Mouse (Mus musculus) heart, embryonic 15.5 days (tissue): ENCODE data around the gene Btbd6. TPM values are rescaled to one million over a fixed set of nuclear protein-coding genes. Genes with fewer than 3 reads are reported as not detected.

Experiments
- ATAC-seq: fragments of 200-750 bp; cut with Nextera tagmentation; replicated peaks from 2 replicates; pipeline ENCODE4 v1.8.0; 2017; ENCODE audit warnings: low read depth, moderate TSS enrichment; ENCODE audit not compliant: insufficient number of reproducible peaks, insufficient read depth, low FRiP score
- H3K27ac ChIP-seq: fragments of 300-500 bp; sonication (generic); 2 replicates; pipeline ENCODE4 v1.5.1; 2015; ENCODE audit warnings: mild to moderate bottlenecking, inconsistent platforms
- H3K27me3 ChIP-seq: fragments of 300-500 bp; sonication (generic); 2 replicates; pipeline ENCODE4 v1.6.1; 2015; ENCODE audit warnings: inconsistent platforms
- H3K36me3 ChIP-seq: fragments of 300-500 bp; sonication (generic); 2 replicates; pipeline ENCODE4 v1.6.1; 2015; ENCODE audit warnings: mild to moderate bottlenecking, inconsistent platforms
- H3K4me1 ChIP-seq: fragments of 300-500 bp; sonication (generic); replicated peaks from 2 replicates; pipeline ENCODE4 v1.6.1; 2015; ENCODE audit warnings: inconsistent platforms
- H3K4me2 ChIP-seq: fragments of 300-500 bp; sonication (generic); 2 replicates; pipeline ENCODE4 v1.6.1; 2015; ENCODE audit warnings: inconsistent platforms, mild to moderate bottlenecking, moderate library complexity
- H3K4me3 ChIP-seq: fragments of 300-500 bp; sonication (generic); 2 replicates; pipeline ENCODE4 v1.5.1; 2015; ENCODE audit warnings: mild to moderate bottlenecking, inconsistent platforms
- H3K9ac ChIP-seq: fragments of 300-500 bp; sonication (generic); 2 replicates; pipeline ENCODE4 v1.6.1; 2015; ENCODE audit warnings: mild to moderate bottlenecking, inconsistent platforms
- H3K9me3 ChIP-seq: fragments of 300-500 bp; sonication (generic); replicated peaks from 2 replicates; pipeline ENCODE4 v1.6.1; 2016; ENCODE audit warnings: inconsistent platforms
- WGBS: fragments of 180-500 bp; shearing (Covaris S2); methylation state at CpG from one replicate; pipeline ENCODE4 v1.1.7; 2015; ENCODE audit warnings: mixed read lengths; 5-methylcytosine and 5-hydroxymethylcytosine counted together
- polyA plus RNA-seq: library from polyadenylated mRNA; unstranded; fragments of >200 nt; fragmentation: Nextera tagmentation; extraction: Ambion mirVana; gene quantifications from 2 replicates; pipeline ENCODE4 v1.2.1, GENCODE M21; 2015

Gene Btbd6
- polyA plus RNA-seq, 1 experiment from 2014 or later = 19.4 TPM

- no peak overlapping the region for H3K4me2 ChIP-seq
- H3K27me3 ChIP-seq = no peaks in the 10 kb centered on the region
- H3K9ac ChIP-seq = no peak overlapping the region
- no peaks in the 10 kb centered on the region for H3K9me3 ChIP-seq
- no peaks in the 10 kb centered on the region for H3K36me3 ChIP-seq
- H3K4me3 ChIP-seq = no peak overlapping the region
- no peak for ATAC-seq
- no peak overlapping the region for H3K27ac ChIP-seq
- WGBS = 88% methylated on average over 2 of the region's 2 CpGs
- peaks cover 36% of the 10 kb centered on the region for H3K4me1 ChIP-seq
These were observed 51.2 kb downstream of the Btbd6 start for GRCm38 (mm10) chr12:113027495-113027894.

GRCm38 (mm10) chr12:113028067-113028466 is 51.8 kb downstream of the Btbd6 start:
- Histone ChIP-seq H3K4me3 (no peak overlapping the region), H3K27ac (peak overlapping the region; percentile 24; the same call in 1 of the 2 replicates), H3K27me3 (no peaks in the 10 kb centered on the region), H3K9ac (no peak overlapping the region), H3K9me3 (no peaks in the 10 kb centered on the region), H3K4me1 (peaks cover 39% of the 10 kb centered on the region), H3K36me3 (no peaks in the 10 kb centered on the region), H3K4me2 (no peak overlapping the region)
- WGBS = 39% methylated on average over 5 of the region's 5 CpGs
- peak; percentile 27; the same call in 1 of the 2 replicates for ATAC-seq

Other genes with a start within 250 kb of the Btbd6 start
- gene Pld4, start 215.8 kb upstream of the Btbd6 start, polyA plus RNA-seq = 7.2 and 34.0 TPM in 2 replicates
- 2.1 and 2.4 TPM in 2 replicates for gene Ahnak2, start 173.8 kb upstream of the Btbd6 start, polyA plus RNA-seq
- 5.7 and 7.3 TPM in 2 replicates for gene Clba1, start 167.5 kb upstream of the Btbd6 start, polyA plus RNA-seq
- 34.6 and 53.3 TPM in 2 replicates for gene Cdca4, start 147.1 kb upstream of the Btbd6 start, polyA plus RNA-seq
- 0.19 and 2.2 TPM in 2 replicates for gene Gpr132, start 108.3 kb upstream of the Btbd6 start, polyA plus RNA-seq
- 3.7 and 6.6 TPM in 2 replicates for gene Jag2, start 46.7 kb upstream of the Btbd6 start, polyA plus RNA-seq
- 32.1 and 48.3 TPM in 2 replicates for gene Nudt14, start 34.4 kb upstream of the Btbd6 start, polyA plus RNA-seq
- gene Brf1, start 24.2 kb downstream of the Btbd6 start, polyA plus RNA-seq = 30.2 and 47.2 TPM in 2 replicates
- 6.9 and 9.0 TPM in 2 replicates for gene Pacs2, start 38.0 kb downstream of the Btbd6 start, polyA plus RNA-seq
- gene Tex22, start 98.0 kb downstream of the Btbd6 start, polyA plus RNA-seq = not detected in 2 replicates
- gene Mta1, start 121.8 kb downstream of the Btbd6 start, polyA plus RNA-seq = 11.3 and 11.4 TPM in 2 replicates
- gene Crip2, start 163.8 kb downstream of the Btbd6 start, polyA plus RNA-seq = 1,571 and 1,711 TPM in 2 replicates
- gene Crip1, start 169.8 kb downstream of the Btbd6 start, polyA plus RNA-seq = 646 and 685 TPM in 2 replicates
- gene Tedc1, start 179.9 kb downstream of the Btbd6 start, polyA plus RNA-seq = 15.4 and 31.7 TPM in 2 replicates
- gene Tmem121, start 209.4 kb downstream of the Btbd6 start, polyA plus RNA-seq = 2.0 and 7.8 TPM in 2 replicates